Mouse (Mus musculus) retina, postnatal 7 days (tissue): ENCODE results near the gene Gjc3.
"Not testable (repeated sequence)": the region's sequence is repeated elsewhere in the genome, so short reads cannot be mapped to it uniquely, and the experiment has no call there.

Source experiments
- DNase-seq: peaks from one replicate; pipeline ENCODE4 v3.0.0-alpha.2; 2012; ENCODE audit warnings: low read depth, low spot score

Gjc3 gene

DNA sequence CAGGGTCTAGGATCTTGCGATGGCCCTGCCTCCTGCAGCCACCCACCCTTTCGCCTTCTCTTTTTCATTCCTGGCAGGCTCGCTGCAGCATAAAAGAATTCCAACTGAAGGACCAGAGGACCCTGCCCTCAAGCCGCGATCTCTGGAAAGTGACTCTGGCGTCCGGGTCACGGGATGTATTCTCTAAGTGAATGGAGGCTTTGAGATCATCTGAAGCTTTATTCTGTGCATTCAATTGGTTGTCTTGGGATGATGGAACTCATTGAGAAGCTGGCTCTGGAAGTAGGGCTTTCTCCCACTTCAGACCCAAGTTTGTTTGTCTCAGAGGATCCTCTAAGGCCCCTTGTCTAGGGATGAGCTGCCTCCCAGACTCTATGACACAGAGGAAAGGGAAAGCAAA lies at the start of gene Gjc3:
Gjc3 (minus strand) TSS at position 154 of the 400 bp plus-strand sequence.
- no peak for DNase-seq

DNA sequence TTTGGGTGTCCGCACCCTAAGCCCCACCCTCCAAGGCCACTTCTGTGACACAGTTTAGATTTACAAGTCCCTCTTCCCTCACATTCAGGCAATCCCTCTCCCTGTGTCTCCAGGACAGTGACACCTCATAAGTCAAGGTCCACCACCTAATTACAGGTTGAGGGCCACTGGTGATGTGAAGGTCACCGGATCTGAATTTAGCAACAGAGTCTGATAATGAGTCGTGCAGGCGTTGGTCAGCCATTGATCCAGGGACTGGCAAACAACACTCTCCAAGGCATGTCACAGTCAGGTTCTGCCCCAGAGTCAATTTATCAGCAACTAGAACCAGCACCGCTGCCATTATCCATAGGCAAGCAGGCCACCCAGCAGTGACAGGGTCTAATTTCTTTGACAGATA lies 49.5 kb upstream of the Gjc3 start:
- no peak for DNase-seq

DNA sequence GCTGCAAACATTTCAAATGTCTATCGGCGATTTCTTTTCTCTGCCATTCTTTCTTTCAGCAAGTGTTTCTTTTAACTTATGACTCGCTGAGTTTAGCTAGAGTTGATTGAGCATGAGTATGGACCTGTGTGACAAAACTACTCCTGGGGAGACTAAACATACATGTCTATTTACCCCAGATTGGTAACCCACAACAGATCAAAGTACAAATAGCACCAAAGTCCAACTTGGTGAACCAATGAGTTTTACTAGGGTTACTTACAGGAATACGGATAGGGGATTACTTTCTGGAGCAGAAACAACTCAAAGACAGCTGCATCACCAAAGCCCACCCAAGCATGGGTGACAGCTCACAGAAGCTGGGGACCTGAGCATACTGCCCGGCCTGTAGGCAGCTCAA lies 46.5 kb upstream of the Gjc3 start:
- no peak for DNase-seq

DNA sequence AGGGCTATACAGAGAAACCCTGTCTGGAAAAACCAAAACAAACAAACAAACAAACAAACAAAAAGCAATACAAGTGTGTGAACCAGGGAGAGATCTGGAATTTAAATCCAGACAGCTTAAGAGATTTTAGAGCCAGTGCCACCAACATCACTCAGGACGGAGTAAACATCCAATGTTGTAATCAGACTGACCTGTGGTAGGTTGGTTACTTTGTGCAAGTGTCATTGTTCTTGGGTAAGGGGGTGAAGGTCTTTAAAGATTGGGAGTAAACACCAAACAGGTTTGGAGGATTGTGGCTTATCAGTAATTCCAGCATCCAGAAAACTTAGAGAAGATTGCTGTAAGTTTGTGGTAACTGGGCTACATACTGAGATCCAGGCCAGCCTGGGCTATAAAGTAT lies 23.5 kb upstream of the Gjc3 start:
- no peak for DNase-seq

DNA sequence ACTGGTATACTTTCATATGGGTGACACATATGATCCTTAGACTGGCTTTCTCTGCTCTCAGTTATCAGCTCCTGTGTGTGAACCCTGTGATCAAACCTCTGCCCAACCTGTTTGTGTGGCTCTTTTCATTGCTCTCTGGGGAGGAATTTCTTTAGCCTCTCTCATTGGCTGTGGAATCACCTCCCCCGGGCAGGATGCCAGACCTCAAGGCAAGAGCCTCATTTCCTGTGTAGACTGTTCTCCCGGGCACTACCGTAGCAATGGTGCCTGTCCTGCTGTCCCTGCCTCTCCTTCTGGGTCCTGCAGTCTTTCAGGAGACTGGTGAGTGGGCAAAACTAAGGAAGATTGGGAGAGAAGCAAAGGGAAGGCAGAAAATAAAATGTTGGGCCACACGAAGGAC lies 18.4 kb upstream of the Gjc3 start, which contains the start of gene Azgp1:
Azgp1 (plus strand) TSS at position 221 of the 400 bp plus-strand sequence.
- no peak for DNase-seq

DNA sequence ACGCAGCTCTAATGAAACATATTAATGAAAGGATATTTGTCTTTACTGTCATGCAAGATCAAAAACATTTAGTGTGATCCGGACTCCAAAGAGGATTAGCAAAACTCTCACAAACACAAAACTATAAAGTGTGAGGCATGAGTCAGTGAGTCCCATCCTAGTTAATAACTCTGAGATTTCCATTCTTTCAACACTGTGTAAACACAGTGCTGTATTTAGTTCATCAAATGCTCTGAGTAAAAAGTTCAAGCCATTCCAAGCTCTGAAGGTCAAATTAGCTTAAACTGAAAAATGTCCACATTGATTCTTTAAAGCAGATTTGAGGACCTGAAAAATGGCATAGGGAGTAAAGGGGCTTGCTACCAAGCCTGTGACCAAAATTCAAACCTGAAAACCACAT lies 16.2 kb upstream of the Gjc3 start:
- DNase-seq = no peak

DNA sequence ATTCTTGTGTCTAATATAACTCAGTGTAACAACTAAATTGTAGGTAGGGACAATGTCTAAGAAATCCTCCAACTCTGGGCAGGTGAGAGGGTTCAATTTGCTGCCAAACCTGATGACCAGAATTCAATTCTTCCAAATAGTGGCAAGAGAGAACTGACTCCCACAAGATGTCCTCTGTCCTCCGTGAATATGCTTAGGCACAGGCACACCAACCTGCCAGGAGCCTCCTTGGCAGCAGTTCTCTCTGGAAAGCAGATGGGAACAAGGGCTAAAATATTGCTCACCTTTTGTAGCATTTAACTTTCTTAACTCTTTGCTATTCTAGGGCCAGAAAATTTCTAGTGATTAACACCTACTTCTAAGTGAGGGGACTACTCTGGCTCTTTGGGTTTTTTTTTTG lies 14.4 kb upstream of the Gjc3 start:
- no peak for DNase-seq

DNA sequence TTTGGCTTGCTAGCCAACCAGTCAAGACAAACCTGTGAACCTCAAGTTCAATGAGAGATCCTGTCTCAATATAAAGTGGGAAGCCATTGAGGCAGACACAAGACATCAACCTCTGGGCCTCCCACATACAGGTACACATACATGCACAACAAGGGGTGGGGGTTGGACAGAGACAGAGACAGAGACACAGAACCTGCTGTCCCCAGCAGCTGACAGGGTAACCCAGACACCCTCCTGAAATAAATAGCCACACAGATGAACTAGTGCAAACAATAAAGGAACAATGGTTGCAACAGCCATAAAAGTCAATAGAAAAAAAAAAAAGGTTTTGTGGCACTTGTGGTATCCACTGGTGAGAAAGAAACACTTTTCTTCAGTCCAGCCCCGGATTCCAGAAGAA lies 12.5 kb upstream of the Gjc3 start:
- DNase-seq = no peak

DNA sequence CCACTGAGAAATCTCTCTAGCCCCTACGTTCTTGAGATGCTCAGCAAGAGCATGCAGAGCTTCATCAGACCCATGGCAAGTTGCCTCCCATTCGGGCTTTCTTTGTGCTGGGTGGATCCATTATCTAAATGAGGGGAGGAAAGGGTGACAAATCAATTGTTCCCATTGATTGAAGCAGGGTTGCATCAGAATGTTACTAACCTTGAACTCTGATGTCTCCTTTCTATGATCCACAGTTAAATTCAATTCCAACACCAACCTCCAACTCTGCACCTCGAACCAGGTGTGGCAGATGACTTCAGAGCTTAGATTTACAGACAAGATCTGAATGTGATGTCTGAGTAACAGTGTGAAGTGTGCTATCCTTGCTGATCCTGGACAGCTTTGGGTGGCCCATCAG lies 11.8 kb upstream of the Gjc3 start:
- no peak for DNase-seq

DNA sequence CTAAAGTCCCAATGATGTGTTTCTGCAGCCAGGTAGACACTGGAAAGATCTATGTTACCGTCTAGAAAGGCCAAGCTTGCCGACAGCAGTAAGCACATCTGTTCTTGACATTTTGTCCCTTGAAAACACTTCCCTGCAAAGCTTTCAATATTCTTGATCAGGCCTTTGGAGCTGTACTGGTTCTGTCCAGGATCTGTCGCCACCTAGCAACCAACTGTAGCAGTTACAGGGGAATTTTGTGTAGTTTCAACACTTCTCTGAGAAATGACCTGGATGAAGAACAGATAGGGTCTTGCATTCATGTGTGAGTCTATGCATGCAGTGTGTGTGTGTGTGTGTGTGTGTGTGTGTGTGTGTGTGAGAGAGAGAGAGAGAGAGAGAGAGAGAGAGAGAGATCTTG lies 10.8 kb upstream of the Gjc3 start:
- DNase-seq = no peak

DNA sequence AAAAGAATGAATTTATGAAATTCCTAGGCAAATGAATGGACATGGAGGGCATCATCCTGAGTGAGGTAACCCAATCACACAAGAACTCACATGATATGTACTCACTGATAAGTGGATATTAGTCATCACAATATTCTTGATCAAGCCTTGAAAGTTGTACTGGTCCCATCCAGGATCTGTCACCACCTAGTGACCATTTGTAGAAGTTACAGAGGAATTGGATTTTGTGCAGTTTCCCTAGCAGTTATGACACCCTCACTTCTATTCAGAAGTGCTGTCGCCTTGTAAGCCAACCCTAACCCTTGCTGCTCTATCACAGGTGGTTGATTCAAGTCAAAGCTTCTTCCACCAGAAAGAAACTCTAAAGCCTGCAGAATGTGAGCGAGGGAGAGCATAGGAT lies 10.3 kb upstream of the Gjc3 start:
- no peak for DNase-seq

DNA sequence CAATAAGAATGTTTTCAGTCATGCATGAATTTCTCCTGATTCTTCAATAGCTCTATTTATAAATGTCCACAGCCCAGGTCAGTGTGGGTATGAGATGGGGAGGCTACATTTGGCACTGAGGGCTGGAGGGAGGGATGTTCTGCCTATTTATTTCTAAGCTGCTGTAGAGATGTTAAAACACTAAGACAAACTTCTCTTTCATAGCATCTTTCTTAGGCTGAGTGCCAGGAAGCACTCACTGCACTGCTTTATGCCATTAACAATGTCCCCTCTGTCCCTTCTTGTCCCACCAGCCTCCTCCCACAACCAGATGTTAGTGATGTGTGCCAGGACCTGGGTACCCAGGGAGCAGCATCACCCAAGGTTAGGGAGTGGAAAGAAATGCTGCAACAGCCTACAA lies 3.6 kb upstream of the Gjc3 start:
- no peak for DNase-seq

DNA sequence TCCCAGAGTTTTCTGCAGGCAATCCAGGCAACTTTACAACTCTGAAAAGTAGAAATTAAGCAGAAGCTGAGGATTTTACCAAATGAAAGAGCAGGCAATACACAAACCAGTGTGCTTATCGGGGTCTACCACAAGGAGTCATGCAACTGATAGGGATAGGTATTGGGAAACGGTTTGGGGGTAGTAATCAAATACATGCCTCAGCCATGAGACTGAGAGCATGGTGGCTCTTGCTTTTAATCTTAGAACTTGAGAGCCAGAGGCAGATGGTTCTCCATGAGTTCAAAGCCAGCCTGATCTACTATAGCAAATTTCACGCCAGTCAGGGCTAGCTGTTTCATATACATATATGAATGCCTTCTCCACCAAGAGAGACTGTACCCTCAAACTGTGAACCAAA lies 6.5 kb downstream of the Gjc3 start:
- no peak for DNase-seq

DNA sequence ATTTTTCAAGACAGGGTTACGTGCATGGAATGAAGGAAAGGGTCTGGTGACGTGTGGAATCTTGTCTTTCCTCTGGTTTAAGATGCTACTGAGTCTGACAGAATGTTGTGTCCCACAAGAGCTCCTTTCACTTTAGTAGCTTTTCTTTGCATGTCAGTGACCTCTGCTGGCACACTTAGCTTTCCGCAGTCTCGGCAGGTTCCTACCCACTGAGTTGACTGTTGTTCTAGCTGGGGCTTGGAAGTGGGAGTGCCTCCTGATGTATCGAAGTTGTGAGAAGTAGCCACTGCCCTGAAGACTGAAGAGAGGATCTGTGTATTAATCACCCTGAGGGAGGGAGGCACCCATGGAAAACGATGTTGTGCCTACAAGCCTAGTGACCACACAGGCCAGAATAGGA lies 11.7 kb downstream of the Gjc3 start:
- DNase-seq = no peak

DNA sequence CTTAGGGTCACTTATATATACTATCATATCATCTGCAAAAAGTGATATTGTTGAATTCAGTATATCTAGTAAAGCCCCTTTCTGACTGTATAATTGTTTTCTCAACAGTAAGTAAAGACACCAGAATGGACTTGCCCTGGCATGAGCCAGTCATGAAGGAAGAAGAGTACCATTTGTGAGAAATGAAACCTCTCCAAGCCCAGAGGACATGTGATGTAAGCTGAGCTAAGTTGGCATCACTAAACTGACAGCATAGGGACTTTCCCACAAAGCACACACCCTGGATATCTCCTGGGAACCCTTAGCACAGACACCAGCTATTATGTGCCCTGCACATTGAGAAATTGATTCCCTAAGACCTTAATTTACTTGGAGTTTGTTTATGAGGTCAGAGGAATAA lies 15.6 kb downstream of the Gjc3 start:
- DNase-seq = no peak

DNA sequence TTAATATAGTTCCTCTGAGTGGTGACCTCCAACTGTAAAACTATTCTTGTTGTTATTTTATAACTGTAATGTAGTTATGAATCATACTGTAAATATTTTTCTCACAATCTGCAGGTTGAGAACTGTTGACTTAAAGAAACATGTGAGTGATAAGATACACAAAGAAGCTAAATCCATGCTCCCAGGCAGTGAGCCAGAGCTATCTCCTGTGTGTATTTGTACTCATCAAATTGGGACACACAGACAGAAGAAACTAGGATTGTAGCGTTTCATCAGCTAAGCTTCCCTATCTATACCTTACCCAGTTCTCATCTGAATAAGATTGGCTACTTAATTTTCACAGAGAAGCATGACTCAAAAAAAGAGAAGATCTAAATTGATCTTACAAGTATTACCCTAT lies 19.8 kb downstream of the Gjc3 start:
- DNase-seq = no peak

DNA sequence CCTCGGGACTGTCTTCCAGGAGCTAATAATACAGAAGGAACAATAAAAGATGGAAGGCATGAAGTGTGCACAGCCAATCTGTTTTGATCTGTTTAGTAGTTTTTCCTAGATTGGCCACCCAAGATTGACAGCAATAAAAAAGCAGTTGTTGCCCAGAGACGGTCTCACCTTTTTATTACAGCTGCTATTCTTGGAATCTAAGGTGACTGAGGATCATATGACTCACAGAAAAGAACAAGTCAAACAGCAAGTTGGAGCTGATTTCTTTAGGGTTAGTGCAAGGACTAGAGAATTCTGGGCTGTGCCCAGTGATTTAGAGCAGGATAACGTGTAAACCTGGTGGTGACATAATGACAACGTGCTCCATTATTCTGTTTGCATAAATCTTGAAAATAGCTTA lies 21.9 kb downstream of the Gjc3 start:
- no peak for DNase-seq

DNA sequence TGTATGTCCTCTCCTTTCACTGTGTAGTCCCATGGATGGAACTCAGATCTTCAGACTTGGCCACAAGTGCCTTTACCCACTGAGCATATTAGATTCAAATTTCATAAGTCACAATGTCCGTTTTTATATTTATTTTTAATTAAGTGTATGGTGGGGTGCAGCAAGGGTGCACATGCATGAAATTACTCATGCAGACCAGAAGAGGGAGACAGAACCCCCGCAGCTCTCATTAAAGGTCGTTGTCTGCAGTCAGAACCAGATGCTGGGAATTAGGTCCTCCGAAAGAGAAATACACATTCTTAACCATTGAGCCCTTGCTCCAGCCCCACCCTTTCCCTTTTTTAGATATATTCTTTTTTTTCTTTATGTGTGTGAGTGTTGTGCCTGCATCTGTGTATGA lies 25.7 kb downstream of the Gjc3 start:
- no peak for DNase-seq

DNA sequence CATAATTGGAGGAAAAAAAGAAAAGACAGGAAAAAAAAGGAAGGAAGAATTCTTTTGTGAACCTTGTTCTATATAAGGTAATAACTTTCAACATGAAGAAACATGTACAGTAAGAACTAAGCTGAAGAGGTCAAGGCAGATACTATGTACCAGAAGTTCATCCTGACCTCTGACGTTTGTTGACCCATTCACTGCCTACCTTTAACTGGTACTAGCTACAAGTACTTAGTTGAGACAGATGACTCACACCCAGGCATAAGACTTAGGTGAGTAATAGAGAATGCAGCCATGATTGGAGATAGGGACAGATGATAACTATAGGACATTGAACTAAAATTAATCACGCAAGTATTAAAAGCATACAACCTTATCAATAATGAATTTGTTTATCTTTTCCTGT lies 26.4 kb downstream of the Gjc3 start:
- DNase-seq = no peak

DNA sequence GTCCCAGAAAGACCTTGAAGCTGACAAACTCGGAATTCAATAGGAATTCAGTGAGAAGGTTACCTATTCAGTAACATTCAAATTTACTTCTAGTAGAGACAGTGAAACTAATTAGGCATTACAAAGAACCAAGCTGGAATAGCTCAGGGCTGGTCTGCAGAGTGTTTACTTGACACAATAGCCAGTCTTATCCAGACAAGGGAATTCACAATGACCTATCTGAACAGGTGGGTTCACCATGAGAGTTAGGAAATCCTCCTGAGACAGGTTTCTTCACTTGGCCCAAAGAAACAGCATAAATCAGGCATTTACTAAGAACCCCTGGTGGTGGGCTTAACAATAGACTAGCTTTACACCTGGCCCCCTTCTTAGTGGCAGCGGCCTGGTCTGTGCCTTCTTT lies 29.0 kb downstream of the Gjc3 start:
- not testable (repeated sequence) for DNase-seq

DNA sequence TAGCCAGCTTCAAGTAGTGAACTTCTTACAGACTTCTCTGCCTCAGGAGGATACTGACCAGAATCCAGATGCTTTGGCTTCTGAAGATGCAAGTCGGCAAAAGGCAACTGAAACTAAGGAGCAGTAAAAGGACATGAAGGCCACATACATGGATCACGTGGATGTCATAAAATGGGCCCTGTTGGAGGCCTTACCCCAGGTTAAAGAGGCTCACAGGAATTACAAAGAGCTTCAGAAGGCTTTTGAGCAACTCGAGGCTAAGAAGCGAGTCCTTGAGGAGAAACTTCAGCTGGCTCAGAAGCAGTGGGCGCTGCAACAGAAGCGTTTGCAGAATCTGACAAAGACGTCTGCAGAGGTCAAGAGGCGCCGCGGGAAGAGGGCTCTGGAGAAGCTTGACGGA lies 34.5 kb downstream of the Gjc3 start:
- no peak for DNase-seq

DNA sequence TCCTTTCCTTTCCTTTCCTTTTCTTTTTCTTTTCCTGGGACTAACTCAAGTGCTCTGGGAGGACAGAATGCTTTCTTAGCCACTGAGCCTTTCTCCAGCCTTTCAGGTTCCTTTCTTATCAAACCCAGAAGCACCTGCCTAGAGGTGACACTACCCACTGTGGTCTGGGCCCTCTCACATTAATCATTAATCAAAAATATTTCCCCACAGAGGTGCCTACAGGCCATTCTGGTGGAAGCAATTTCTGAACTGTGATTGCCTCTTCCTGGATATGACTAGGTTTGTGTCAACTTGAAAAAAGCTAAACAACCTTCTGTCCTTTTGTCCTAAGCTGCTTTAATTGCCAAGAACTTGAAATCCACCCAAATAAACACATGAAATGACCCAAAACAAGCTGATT lies 40.7 kb downstream of the Gjc3 start:
- DNase-seq = no peak

DNA sequence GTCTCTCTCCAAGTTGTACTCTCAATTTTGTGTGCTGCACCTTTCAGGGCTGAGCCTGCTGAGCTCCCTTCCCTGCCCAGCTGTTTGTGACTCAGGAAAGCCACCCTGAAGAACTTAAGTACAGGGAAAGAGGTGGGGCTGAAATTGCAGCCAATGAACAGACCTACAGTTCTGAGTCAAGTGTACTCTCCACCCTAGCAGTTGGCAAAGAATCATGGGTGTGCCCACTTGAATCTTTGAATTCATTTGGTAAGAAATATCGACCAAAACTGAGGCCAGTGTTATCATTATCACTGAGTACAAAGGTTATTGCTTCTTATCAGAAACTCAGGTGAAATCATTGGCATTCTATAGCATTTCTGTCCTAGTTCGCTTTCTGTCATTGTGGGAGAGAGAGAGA lies 41.4 kb downstream of the Gjc3 start, which contains the start of gene Cyp3a13:
Cyp3a13 (minus strand) TSS at position 88 of the 400 bp plus-strand sequence.
- no peak for DNase-seq

DNA sequence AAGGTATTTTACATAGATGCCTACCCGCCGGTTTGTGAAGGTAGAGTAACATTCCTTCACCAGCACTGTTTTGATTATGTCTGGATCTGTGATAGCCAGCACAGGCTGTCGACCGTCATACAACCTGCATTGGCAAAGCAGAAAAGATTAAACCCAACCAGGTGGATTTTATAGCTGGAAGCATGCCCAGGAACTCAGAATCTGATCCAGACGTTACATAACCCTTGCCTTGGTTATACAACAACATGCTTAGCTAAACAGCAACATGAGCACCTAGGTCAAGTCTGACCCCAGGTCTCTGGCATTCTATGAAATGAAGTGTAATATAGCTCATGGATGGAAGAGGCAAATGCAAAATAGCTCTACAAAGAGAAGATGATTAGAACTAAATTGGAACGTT lies 47.3 kb downstream of the Gjc3 start:
- DNase-seq = no peak

DNA sequence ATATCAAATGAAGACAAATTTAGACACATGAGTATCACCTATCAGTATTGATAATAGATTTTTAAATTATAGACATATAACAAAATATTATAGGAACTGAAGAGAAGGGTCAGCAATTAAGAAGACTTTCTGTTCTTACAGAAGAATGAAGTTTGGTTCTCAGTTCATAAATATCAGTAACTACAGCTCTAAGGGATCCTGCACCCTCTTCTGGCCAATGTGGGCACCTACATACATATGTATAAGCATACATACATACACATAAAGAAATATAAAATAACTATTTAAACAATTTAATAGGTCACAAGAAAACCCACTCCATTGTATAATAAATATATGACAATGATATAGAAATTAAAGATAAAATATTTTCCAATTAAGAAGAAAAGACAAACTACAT lies 48.4 kb downstream of the Gjc3 start:
- DNase-seq = no peak
